Mouse (Mus musculus): ENCODE data around the gene Spata31d1b. TPM values are rescaled to one million over a fixed set of nuclear protein-coding genes. Genes with fewer than 3 reads are reported as not detected.

Spata31d1b gene
- polyA plus RNA-seq, 1 experiment from 2014 or later, result not detected

DNA sequence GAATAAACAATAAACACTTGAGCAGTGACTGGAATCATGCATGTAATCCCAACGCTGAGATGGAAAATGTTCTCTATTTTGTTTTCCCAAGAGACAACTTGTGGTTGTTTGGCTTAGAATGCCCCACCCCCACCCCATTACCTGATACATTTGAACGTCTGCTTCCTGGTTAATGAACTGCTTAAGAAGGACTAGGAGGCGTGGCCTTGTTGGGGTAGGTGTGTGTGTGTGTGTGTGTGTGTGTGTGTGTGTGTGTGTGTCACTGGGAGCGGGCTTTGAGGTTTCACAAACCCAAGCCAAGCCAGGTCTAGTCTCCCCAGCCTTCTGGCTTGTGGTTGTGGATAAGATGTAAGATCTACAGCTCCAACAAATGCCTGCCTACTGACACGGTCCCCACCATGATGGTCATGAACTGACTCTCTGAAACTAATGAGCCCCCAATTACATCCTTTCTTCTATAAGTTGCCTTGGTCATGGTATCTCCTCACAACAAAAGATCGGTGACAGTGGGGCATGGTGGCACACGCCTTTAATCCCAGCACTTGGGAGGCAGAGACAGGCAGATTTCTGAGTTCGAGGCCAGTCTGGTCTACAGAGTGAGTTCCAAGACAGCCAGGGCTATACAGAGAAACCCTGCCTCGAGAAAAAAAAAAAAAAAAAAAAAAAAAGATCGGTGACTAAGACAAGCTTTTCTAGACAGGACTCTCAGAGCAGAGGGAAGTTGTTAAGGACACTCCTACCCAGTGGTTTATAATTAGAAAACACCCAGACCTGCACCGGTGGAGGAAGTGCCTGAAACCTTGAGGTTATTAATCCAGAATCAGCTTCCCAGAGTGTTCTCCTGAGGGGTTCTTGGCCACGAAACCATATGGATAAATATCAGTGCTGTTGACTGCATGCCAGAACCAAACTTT is 35.5 kb upstream of the Spata31d1b start:
- Histone ChIP-seq H3K4me3 (peak overlapping the region; percentile 91; the same call in 1 of the 2 replicates), H3K27me3 (replicated peaks; ENCODE audit: low read depth, poor library complexity, severe bottlenecking) (no peaks in the 10 kb centered on the region), H3K4me1 (peaks cover 37% of the 10 kb centered on the region), H3K36me3 (replicated peaks) (no peaks in the 10 kb centered on the region; the same call in 1 of the 2 replicates), H3K9me3 (no peaks in the 10 kb centered on the region), H3K27ac (replicated peaks) (no peak overlapping the region)
- WGBS, result 76% methylated on average over 12 of the region's 12 CpGs
- no peak for DNase-seq (ENCODE audit: low spot score)

DNA sequence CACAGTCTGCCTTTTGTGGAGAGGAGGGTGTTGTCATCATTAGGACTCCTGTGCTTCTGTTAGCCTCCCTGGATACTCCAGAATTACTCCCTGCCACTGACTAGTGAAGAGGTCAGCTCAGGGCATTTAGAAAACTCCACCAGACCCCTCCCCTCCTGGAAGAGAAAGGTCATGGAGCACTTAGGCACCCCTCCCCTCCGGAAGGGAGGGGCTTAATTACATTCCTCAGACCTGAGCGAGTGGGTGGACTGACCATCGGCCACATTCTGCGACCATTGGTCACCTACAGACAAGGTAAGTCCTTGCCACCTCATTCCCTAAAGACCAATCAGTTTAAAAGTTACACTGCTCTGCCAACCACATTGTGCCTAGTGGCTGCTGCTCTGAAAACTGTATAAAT is 32.8 kb upstream of the Spata31d1b start:
- Histone ChIP-seq H3K36me3 (replicated peaks) (no peaks in the 10 kb centered on the region), H3K9me3 (no peaks in the 10 kb centered on the region), H3K4me1 (peaks cover 20% of the 10 kb centered on the region), H3K27me3 (replicated peaks; ENCODE audit: low read depth, poor library complexity, severe bottlenecking) (peaks cover 5% of the 10 kb centered on the region; the same call in 1 of the 2 replicates), H3K27ac (replicated peaks) (no peak overlapping the region), H3K4me3 (no peak overlapping the region)
- no peak for DNase-seq (ENCODE audit: low spot score)
- 32% methylated on average over 4 of the region's 4 CpGs for WGBS

DNA sequence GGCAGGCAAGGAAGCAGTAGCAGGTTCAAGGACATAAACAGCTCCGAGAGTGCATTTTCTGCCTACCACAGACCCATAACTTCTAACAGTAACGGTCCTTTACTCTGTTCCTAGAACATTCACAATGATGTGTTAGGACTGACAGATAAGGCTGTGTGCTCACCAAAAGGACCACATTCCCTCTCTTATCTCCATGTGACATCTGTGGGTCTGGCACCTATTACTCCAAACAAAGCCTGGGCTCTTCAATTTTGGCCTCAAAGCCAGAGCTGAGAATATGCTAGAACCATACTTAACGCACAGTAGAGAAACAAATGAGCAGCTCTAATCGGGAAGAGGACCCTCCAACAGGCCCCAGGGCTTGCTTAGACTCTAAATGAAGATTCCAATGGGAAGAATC is 32.2 kb upstream of the Spata31d1b start:
- no peak overlapping the region for H3K4me3 ChIP-seq
- 69% methylated on average over 4 of the region's 4 CpGs for WGBS
- no peak for DNase-seq (ENCODE audit: low spot score)
- H3K27ac ChIP-seq (replicated peaks), result no peak overlapping the region
- H3K4me1 ChIP-seq, result peaks cover 19% of the 10 kb centered on the region
- H3K9me3 ChIP-seq, result no peaks in the 10 kb centered on the region
- peaks cover 5% of the 10 kb centered on the region; the same call in 1 of the 2 replicates for H3K27me3 ChIP-seq (replicated peaks; ENCODE audit: low read depth, poor library complexity, severe bottlenecking)
- H3K36me3 ChIP-seq (replicated peaks), result no peaks in the 10 kb centered on the region

DNA sequence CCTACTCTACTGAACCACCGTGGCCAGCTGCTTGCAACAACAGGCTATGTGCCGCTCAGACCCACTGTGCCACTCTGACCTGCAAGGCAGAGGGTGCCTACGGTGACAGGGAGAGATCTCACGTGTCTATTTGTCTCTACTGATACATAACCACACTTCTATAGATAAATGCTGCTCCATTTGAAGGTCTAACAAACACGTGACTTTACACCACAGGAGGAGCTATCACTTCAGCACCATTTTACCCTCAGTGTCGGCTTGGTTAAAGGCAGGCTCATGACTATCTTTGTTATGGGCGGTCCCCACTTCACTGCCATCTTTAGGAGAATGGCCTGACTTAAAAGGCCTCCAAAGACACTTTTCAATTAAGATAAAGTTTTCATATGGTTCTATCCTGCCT is 29.5 kb upstream of the Spata31d1b start:
- Histone ChIP-seq H3K27me3 (replicated peaks; ENCODE audit: low read depth, poor library complexity, severe bottlenecking) (peaks cover 5% of the 10 kb centered on the region; the same call in 1 of the 2 replicates), H3K4me1 (peaks cover 14% of the 10 kb centered on the region), H3K9me3 (no peaks in the 10 kb centered on the region), H3K4me3 (no peak overlapping the region), H3K36me3 (replicated peaks) (no peaks in the 10 kb centered on the region), H3K27ac (replicated peaks) (no peak overlapping the region)
- no peak for DNase-seq (ENCODE audit: low spot score)
- WGBS, result 31% methylated on average over 7 of the region's 7 CpGs

DNA sequence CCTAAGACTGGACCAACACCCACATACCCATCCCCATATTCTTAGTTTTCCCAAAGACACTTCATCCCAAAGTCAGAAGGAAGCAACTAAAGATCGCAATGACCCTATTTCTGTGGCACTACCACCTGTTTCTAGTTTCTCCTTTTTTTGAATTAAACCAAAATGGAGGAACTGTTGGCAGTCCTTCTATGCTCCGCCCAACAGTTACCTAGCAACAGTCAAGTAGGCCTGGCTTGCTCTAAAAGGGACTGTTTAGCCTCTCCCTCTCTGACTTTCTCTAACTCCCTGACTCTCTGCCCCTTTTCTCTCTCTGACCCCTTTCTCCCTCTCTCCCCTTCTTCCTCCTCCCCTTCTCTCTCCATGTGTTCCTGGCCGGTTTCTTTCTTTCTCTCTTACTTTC is 26.8 kb upstream of the Spata31d1b start:
- no peaks in the 10 kb centered on the region for H3K9me3 ChIP-seq
- H3K27ac ChIP-seq (replicated peaks), result no peak overlapping the region
- H3K4me3 ChIP-seq, result no peak overlapping the region
- 79% methylated on average over 3 of the region's 3 CpGs for WGBS
- H3K36me3 ChIP-seq (replicated peaks), result no peaks in the 10 kb centered on the region
- peaks cover 5% of the 10 kb centered on the region; the same call in 1 of the 2 replicates for H3K27me3 ChIP-seq (replicated peaks; ENCODE audit: low read depth, poor library complexity, severe bottlenecking)
- H3K4me1 ChIP-seq, result peaks cover 7% of the 10 kb centered on the region
- no peak for DNase-seq (ENCODE audit: low spot score)

DNA sequence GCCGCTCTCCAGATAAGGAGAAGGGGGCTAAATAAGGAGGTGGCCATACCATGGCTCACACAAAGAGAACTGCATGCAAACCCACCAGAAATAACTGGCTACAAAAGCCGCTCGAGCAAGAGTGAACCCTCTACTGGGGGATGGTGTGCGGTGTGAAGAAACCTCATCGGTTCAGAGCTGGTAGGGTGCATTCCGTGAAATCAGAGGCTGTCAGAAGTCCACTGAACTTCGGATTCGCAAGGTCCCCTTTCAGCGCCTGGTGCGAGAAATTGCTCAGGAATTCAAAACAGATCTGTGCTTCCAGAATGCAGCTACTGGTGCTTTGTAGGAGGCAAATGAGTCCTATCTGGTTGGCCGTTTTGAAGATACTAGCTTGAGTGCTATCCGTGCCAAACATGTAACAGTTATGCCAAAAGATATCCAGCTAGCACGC is 23.7 kb upstream of the Spata31d1b start:
- 67% methylated on average over 13 of the region's 13 CpGs for WGBS
- DNase-seq (ENCODE audit: low spot score), result no peak
- Histone ChIP-seq H3K9me3 (0 out of 2 replicates have a peak, but pooled peaks cover 4% of the 10 kb centered on the region), H3K36me3 (replicated peaks) (no peaks in the 10 kb centered on the region), H3K27ac (replicated peaks) (no peak overlapping the region), H3K27me3 (replicated peaks; ENCODE audit: low read depth, poor library complexity, severe bottlenecking) (no peaks in the 10 kb centered on the region), H3K4me1 (peaks cover 4% of the 10 kb centered on the region; the same call in 1 of the 2 replicates), H3K4me3 (no peak overlapping the region)

DNA sequence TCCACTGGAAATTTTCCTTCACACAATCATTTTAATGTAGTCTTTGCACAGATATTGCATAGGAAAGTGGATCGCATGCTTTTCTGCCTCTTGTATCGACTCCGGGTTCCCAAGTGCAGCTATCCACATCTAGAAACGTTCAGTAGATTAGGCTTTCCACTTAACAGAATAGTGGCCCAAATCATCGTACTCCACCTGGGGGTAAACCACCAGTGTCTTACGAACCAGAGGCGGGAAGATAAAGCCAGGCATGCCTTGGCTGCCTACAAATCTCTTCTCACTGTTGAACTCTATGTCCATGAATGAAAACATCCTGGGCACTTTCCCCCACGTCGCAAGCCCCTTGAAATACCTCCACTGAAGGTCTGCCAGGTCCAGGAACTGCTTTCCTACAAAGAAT is 22.8 kb upstream of the Spata31d1b start:
- Histone ChIP-seq H3K4me1 (peaks cover 4% of the 10 kb centered on the region; the same call in 1 of the 2 replicates), H3K9me3 (0 out of 2 replicates have a peak, but pooled peaks cover 4% of the 10 kb centered on the region), H3K4me3 (no peak overlapping the region), H3K27ac (replicated peaks) (no peak overlapping the region), H3K36me3 (replicated peaks) (no peaks in the 10 kb centered on the region), H3K27me3 (replicated peaks; ENCODE audit: low read depth, poor library complexity, severe bottlenecking) (no peaks in the 10 kb centered on the region)
- no peak for DNase-seq (ENCODE audit: low spot score)
- 88% methylated on average over 9 of the region's 9 CpGs for WGBS

DNA sequence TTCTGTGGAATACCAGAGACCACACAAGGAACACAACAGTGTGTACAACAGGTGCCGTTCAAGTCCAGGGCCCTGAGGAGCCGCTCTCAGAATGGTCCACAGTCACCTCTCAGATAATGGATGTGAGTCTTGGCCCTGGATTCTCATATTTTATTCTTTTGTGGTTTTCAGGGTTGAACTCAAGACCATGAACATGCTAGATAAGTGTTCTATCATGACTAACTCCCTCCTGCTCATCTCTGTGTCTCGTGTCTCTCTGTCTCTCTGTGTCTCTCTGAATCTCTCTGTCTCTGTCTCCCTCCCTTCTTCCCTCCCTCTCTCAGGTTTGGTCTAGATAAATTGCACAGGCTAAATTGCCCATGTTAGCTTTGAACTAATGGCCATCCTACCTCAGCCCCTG is 22.2 kb upstream of the Spata31d1b start:
- H3K27ac ChIP-seq (replicated peaks), result no peak overlapping the region
- no peaks in the 10 kb centered on the region for H3K36me3 ChIP-seq (replicated peaks)
- no peak for DNase-seq (ENCODE audit: low spot score)
- H3K9me3 ChIP-seq, result 0 out of 2 replicates have a peak, but pooled peaks cover 4% of the 10 kb centered on the region
- H3K4me1 ChIP-seq, result peaks cover 4% of the 10 kb centered on the region; the same call in 1 of the 2 replicates
- H3K27me3 ChIP-seq (replicated peaks; ENCODE audit: low read depth, poor library complexity, severe bottlenecking), result no peaks in the 10 kb centered on the region
- WGBS, result 92% methylated on average over 3 of the region's 3 CpGs
- H3K4me3 ChIP-seq, result no peak overlapping the region

DNA sequence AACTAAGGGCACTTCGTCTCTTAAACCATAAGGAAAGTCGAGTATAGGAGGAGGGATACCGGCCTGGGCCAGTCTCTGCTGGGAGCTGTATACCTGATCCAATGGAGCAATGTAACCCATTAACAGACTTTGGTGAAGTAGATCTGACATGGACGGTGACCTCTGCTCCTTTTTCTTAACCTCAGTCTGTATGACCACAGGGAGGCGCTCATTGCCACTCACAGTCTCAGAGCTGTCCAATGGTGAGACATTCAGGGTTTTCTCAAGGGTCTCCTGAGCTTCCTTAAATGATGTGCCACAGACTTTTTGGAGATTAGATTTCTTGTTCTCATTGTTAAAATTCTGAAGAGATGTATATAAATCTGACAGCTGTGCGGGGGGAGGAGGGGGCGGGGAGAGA is 21.5 kb upstream of the Spata31d1b start:
- Histone ChIP-seq H3K4me3 (no peak overlapping the region), H3K36me3 (replicated peaks) (no peaks in the 10 kb centered on the region), H3K4me1 (0 out of 2 replicates have a peak, but pooled peaks cover under 1% of the 10 kb centered on the region), H3K27me3 (replicated peaks; ENCODE audit: low read depth, poor library complexity, severe bottlenecking) (no peaks in the 10 kb centered on the region), H3K27ac (replicated peaks) (no peak overlapping the region), H3K9me3 (0 out of 2 replicates have a peak, but pooled peaks cover 4% of the 10 kb centered on the region)
- 83% methylated on average over 7 of the region's 7 CpGs for WGBS
- no peak for DNase-seq (ENCODE audit: low spot score)

DNA sequence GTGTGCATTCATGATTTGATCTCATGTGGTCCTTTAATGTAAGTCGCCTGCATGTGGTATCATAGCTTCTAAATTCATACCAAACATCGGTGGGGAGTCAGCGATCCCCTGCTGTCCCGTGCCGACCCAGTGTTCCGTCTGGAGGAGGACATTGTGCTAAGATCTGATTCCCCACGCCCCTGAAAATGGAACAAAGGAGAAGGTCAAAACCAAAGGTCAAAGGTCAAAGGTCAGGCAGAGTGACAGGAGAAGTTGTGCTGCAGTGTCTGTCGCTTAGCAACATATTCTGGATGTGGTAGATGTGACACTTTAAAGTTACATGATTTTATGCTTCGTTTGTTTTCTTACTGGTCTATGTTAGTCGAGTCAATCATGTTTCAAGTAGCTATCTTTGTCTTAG is 20.6 kb upstream of the Spata31d1b start:
- no peak overlapping the region for H3K4me3 ChIP-seq
- 49% methylated on average over 10 of the region's 10 CpGs for WGBS
- peak; percentile 21 for DNase-seq (ENCODE audit: low spot score)
- H3K27me3 ChIP-seq (replicated peaks; ENCODE audit: low read depth, poor library complexity, severe bottlenecking), result no peaks in the 10 kb centered on the region
- H3K9me3 ChIP-seq, result 0 out of 2 replicates have a peak, but pooled peaks cover 4% of the 10 kb centered on the region
- H3K4me1 ChIP-seq, result no peaks in the 10 kb centered on the region
- H3K27ac ChIP-seq (replicated peaks), result no peak overlapping the region
- H3K36me3 ChIP-seq (replicated peaks), result no peaks in the 10 kb centered on the region

DNA sequence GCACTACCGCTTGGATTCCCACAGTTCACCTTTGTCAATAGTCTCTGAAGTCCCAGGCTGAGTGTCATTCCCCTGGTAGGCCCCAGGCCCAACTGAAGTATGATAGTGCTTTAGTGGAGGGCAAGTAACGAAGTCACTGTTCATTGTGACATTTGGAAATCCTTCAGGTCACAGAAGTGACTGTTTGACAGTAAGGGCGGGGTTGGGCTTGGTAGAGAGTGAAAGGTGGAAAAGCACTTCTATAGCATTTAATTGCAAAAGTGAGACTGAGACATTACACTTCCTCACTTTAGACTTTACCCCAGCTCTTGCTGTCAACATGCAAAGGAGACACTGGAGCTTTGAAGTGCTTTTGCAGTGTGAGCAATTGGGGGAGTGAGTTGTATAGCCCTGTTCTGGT is 18.1 kb upstream of the Spata31d1b start, which contains the start of gene 4921517D22Rik:
4921517D22Rik (minus strand) TSS at position 101 of the 400 bp plus-strand sequence.
- H3K4me1 ChIP-seq, result no peaks in the 10 kb centered on the region
- no peaks in the 10 kb centered on the region for H3K27me3 ChIP-seq (replicated peaks; ENCODE audit: low read depth, poor library complexity, severe bottlenecking)
- no peaks in the 10 kb centered on the region for H3K36me3 ChIP-seq (replicated peaks)
- 0 out of 2 replicates have a peak, but pooled peaks cover 4% of the 10 kb centered on the region for H3K9me3 ChIP-seq
- 87% methylated on average over 3 of the region's 3 CpGs for WGBS
- H3K27ac ChIP-seq (replicated peaks), result no peak within 1 kb of the TSS
- H3K4me3 ChIP-seq, result no peak within 1 kb of the TSS
- no peak for DNase-seq (ENCODE audit: low spot score)

DNA sequence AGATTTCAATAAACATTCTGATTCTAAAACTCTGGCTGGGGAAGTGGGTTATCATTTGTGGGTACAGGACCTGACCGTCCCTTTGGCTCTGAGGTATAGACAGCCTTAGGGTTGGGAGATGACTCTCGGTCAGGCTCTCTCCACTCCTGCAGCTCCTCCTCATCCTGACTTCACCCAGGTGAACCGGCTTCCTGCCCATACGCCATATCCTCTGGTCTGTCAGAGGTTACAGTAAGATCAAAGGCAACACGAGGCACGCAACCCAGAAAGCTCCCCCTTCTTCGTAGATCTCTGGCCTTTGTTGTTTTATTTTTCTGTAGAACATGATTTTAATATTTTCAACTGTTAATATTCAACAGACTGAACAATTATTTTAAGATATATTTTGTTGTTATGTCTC is 16.3 kb upstream of the Spata31d1b start:
- no peak for DNase-seq (ENCODE audit: low spot score)
- Histone ChIP-seq H3K4me1 (no peaks in the 10 kb centered on the region), H3K4me3 (no peak overlapping the region), H3K36me3 (replicated peaks) (no peaks in the 10 kb centered on the region), H3K9me3 (0 out of 2 replicates have a peak, but pooled peaks cover 4% of the 10 kb centered on the region), H3K27me3 (replicated peaks; ENCODE audit: low read depth, poor library complexity, severe bottlenecking) (no peaks in the 10 kb centered on the region), H3K27ac (replicated peaks) (no peak overlapping the region)
- WGBS, result 88% methylated on average over 7 of the region's 7 CpGs

DNA sequence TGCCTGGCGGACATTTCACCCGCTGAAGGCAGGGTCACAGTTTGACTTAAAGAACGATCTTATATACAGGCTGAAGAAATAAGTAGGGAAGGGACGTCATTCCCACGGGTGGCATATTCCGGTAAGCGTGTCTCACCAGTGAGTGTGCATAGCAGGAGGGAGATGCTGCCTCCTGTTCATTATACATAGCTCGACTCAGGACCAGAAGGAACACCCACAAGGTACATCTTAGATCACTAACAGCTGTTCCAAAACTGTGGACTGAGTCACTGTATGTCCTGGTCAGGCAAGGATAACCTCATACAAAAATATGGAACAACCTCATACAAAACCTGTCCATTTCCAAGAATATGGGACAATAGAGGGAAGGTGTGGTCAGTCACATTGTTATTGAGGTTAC is 13.0 kb upstream of the Spata31d1b start:
- Histone ChIP-seq H3K4me1 (peaks cover 10% of the 10 kb centered on the region), H3K27ac (replicated peaks) (no peak overlapping the region), H3K9me3 (no peaks in the 10 kb centered on the region), H3K4me3 (no peak overlapping the region), H3K27me3 (replicated peaks; ENCODE audit: low read depth, poor library complexity, severe bottlenecking) (no peaks in the 10 kb centered on the region), H3K36me3 (replicated peaks) (no peaks in the 10 kb centered on the region)
- DNase-seq (ENCODE audit: low spot score), result no peak
- 93% methylated on average over 8 of the region's 8 CpGs for WGBS

All from embryonic facial prominence, embryonic 10.5 days (tissue).